Mouse (Mus musculus) liver, embryonic 16.5 days (tissue): ENCODE data around the gene Pdlim7. TPM values are rescaled to one million over a fixed set of nuclear protein-coding genes. Genes with fewer than 3 reads are reported as not detected.

Experiments used
- ATAC-seq: fragments of 200-750 bp; cut with Nextera tagmentation; 2 replicates; pipeline ENCODE4 v1.8.0; 2017; ENCODE audit warnings: low read depth, mild to moderate bottlenecking, moderate number of reproducible peaks, moderate library complexity
- H3K27ac ChIP-seq: fragments of 300-500 bp; sonication (generic); 2 replicates; pipeline ENCODE4 v1.5.1; 2014; ENCODE audit warnings: mild to moderate bottlenecking, low read length
- H3K27me3 ChIP-seq: fragments of 300-500 bp; sonication (generic); 2 replicates; pipeline ENCODE4 v1.6.1; 2014; ENCODE audit warnings: low read depth, low read length, mixed read lengths; ENCODE audit not compliant: control insufficient read depth, insufficient read depth
- H3K36me3 ChIP-seq: fragments of 300-500 bp; sonication (generic); 2 replicates; pipeline ENCODE4 v1.6.1; 2014; ENCODE audit warnings: mild to moderate bottlenecking; ENCODE audit not compliant: control insufficient read depth, insufficient read depth
- H3K4me1 ChIP-seq: fragments of 300-500 bp; sonication (generic); 2 replicates; pipeline ENCODE4 v1.6.1; 2014; ENCODE audit warnings: low read depth, low read length, mixed read lengths; ENCODE audit not compliant: control insufficient read depth
- H3K4me2 ChIP-seq: fragments of 300-500 bp; sonication (generic); 2 replicates; pipeline ENCODE4 v1.6.1; 2014; ENCODE audit warnings: low read depth, low read length, mixed read lengths
- H3K4me3 ChIP-seq: fragments of 300-500 bp; sonication (generic); 2 replicates; pipeline ENCODE4 v1.5.1; 2014; ENCODE audit warnings: low read depth, mild to moderate bottlenecking, low read length
- H3K9ac ChIP-seq: fragments of 300-500 bp; sonication (generic); 2 replicates; pipeline ENCODE4 v1.6.1; 2014; ENCODE audit warnings: low read depth, low read length
- H3K9me3 ChIP-seq: fragments of 300-500 bp; sonication (generic); replicated peaks from 2 replicates; pipeline ENCODE4 v1.6.1; 2016; ENCODE audit warnings: low read length; ENCODE audit not compliant: control insufficient read depth
- WGBS: fragments of 180-500 bp; shearing (Covaris S2); extraction: QIAGEN DNeasy Blood & Tissue Kit; methylation state at CpG from one replicate; pipeline ENCODE4 v1.1.7; 2014; ENCODE audit not compliant: insufficient replicate concordance; 5-methylcytosine and 5-hydroxymethylcytosine counted together
- polyA plus RNA-seq: library from polyadenylated mRNA; unstranded; fragments of >200 nt; fragmentation: Nextera tagmentation; extraction: Ambion mirVana; gene quantifications from 2 replicates; pipeline ENCODE4 v1.2.1, GENCODE M21; 2015

Gene Pdlim7
- polyA plus RNA-seq, 1 experiment from 2014 or later = 27.9 TPM

DNA sequence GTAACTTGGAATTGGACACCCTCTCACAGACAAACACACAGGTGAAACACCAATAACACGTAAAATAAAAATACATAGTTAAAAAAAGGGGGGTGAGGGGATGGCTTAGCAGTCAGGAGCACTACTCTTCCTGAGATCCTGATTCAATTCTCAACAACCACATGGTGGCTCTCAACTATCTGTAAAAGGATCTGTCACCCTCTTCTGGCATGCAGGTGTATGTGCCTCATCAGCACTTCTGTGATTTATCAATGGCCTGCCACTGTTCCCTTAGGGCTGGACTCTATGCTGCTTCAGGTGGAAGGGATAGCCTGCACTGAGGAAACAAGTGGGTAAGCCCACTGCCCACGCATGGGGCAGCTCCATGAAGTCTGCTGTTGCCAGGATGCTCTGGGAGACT lies 27.5 kb upstream of the Pdlim7 start:
- Histone ChIP-seq H3K27ac (no peak overlapping the region), H3K4me1 (peaks cover 28% of the 10 kb centered on the region), H3K36me3 (peaks cover 11% of the 10 kb centered on the region), H3K27me3 (no peaks in the 10 kb centered on the region), H3K9ac (no peak overlapping the region), H3K9me3 (no peaks in the 10 kb centered on the region), H3K4me2 (no peak overlapping the region), H3K4me3 (no peak overlapping the region)
- WGBS = 72% methylated on average over 2 of the region's 2 CpGs
- ATAC-seq = no peak

DNA sequence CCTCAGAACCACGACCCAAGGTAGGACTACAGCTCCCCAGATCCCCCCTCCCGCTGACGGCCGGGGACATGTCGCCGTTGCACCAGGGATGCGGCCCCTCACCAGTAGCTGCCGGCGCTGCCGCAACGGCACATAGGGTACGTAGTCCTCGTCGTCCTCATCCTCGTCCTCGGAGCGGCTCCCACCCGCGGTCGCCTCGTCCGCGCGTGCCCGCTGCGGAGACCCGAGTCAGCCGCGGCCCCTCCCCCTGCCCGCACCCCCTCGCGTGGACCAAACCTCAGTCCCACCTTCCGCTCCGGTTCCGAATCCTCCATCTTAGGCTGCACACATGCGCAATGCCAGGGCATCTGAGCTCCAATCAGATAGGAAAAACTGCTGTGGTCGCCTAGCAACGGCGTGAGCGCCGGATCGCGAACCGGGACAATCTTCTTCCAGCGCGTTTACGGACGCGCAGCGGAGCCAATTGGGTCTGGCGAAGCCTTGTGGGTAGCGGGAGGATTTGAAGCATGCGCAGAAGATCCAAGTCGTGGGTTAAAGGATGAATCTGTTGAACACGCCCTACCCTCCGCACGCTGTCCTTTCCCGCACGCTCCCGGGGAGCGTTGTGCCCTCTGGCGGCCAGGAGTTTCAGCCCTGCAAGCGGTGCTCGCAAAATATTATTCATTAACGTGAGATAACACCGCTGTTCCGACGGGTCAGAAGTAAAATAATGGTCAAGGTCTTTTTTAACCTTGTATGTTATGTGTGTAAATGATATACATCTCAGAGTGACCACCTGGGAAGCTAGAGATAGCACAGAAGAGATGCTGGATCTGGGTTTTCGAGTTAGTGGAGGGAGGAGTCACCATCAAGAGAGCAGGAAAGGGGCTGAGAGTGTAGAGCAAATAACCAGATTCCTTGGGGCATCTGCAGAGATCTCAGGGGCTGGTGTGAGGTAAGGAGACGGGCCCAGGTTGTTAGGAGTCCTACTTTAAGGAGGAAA lies 23.0 kb upstream of the Pdlim7 start, which contains the start of gene Ddx41:
Gene Ddx41, minus strand, starts transcription at position 465 of the 982 bp plus-strand sequence.
- peak within 1 kb of the TSS; percentile 69 for H3K4me2 ChIP-seq
- H3K9ac ChIP-seq = peak within 1 kb of the TSS; percentile 76
- WGBS = under 1% methylated on average over 70 of the region's 70 CpGs
- peak; percentile 98 for ATAC-seq
- no peaks in the 10 kb centered on the region for H3K27me3 ChIP-seq
- H3K4me1 ChIP-seq = peaks cover 24% of the 10 kb centered on the region
- H3K4me3 ChIP-seq = peak within 1 kb of the TSS; percentile 81
- H3K9me3 ChIP-seq = no peaks in the 10 kb centered on the region
- H3K36me3 ChIP-seq = peaks cover 14% of the 10 kb centered on the region
- peak within 1 kb of the TSS; percentile 43; the same call in 1 of the 2 replicates for H3K27ac ChIP-seq

DNA sequence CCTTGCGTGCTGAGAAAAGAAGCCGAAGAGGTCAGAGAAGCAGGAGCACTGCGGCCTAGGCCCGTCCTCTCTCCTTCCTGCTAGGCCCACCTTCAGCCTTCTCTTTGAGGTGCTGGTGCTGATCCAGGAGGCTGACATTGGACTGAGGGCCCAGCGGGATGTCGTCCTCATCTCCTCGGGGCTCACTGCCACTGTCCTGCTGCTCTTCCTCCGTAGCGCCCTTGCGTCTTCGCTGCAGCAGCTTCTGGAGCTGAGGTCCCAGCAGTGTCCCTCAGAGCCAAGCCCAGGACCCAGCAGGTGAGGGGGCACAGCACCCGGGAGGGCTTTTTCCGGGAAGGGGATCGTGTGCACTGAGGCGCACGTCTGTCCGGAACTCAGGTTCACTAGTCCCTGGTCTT lies 22.3 kb upstream of the Pdlim7 start:
- Histone ChIP-seq H3K27ac (no peak overlapping the region), H3K9me3 (no peaks in the 10 kb centered on the region), H3K4me2 (peak overlapping the region; percentile 69), H3K27me3 (no peaks in the 10 kb centered on the region), H3K9ac (peak overlapping the region; percentile 76), H3K4me1 (peaks cover 24% of the 10 kb centered on the region), H3K36me3 (peaks cover 14% of the 10 kb centered on the region), H3K4me3 (peak overlapping the region; percentile 81)
- WGBS = 17% methylated on average over 17 of the region's 17 CpGs
- no peak for ATAC-seq

DNA sequence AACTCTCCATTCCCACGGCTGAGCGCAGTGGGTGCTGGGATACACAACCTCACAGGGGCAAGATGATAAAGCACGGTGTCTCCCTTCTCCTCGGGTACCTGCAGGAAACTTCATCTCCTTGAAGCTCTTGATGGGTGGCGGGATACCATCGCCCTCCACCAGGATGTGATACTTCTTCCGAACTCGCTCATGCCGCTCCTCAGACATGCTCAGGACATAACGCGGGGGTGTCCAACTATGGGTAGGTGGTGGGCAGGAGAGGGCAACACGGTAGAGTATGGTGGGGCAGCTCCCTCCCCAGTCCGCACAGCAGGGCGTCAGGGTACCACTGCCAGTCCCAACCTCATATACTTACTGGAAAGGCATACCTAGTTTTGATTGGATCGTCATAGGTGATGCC lies 21.7 kb upstream of the Pdlim7 start:
- Histone ChIP-seq H3K27ac (no peak overlapping the region), H3K9me3 (no peaks in the 10 kb centered on the region), H3K4me3 (peak overlapping the region; percentile 81; the same call in 1 of the 2 replicates), H3K9ac (peak overlapping the region; percentile 76; the same call in 1 of the 2 replicates), H3K4me2 (peak overlapping the region; percentile 69), H3K36me3 (peaks cover 14% of the 10 kb centered on the region), H3K4me1 (peaks cover 23% of the 10 kb centered on the region), H3K27me3 (no peaks in the 10 kb centered on the region)
- ATAC-seq = no peak
- WGBS = 82% methylated on average over 15 of the region's 15 CpGs

DNA sequence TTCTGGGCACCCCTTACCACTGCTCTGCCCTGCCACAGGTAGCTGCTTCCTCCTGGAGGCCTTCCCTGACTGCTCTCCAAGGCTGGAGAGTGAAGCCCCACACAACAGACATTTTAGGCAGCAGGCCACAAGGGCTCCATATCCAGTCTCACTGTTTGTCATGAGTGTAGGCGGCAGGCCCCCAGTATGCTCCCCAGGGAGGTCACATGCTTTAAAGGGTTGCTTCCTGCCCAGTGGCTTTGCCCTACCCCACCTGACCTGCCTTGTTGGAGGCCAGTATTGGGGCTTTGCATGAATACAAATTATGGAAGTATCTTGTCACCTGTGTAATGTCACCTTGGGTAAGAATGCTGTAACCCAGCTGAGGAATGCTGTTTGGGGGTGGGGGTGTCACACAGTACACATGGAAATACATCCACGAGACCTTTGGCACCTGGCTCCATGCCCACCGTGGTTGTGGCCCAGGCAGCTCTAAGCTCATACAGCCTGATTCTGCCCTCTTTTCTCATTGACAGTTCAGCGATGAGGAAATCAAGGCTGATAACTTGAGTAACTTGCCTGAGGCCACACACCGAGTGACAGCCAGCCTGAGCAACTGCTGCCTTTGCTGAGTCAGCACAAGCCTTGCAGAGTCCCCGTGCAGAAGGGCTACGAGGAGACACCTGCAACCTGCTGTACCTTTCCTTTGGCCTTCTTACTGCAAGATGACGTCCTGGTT lies 15.9 kb upstream of the Pdlim7 start, which contains the start of gene Dok3:
Gene Dok3, minus strand, starts transcription at position 99 of the 718 bp plus-strand sequence.
- Histone ChIP-seq H3K27me3 (no peaks in the 10 kb centered on the region), H3K4me3 (peak within 1 kb of the TSS; percentile 44), H3K27ac (peak within 1 kb of the TSS; percentile 77), H3K9ac (peak within 1 kb of the TSS; percentile 36; the same call in 1 of the 2 replicates), H3K9me3 (no peaks in the 10 kb centered on the region), H3K4me1 (peaks cover 32% of the 10 kb centered on the region), H3K36me3 (peaks cover 10% of the 10 kb centered on the region), H3K4me2 (peak within 1 kb of the TSS; percentile 32; the same call in 1 of the 2 replicates)
- 31% methylated on average over 8 of the region's 8 CpGs for WGBS
- ATAC-seq = peak; percentile 59

DNA sequence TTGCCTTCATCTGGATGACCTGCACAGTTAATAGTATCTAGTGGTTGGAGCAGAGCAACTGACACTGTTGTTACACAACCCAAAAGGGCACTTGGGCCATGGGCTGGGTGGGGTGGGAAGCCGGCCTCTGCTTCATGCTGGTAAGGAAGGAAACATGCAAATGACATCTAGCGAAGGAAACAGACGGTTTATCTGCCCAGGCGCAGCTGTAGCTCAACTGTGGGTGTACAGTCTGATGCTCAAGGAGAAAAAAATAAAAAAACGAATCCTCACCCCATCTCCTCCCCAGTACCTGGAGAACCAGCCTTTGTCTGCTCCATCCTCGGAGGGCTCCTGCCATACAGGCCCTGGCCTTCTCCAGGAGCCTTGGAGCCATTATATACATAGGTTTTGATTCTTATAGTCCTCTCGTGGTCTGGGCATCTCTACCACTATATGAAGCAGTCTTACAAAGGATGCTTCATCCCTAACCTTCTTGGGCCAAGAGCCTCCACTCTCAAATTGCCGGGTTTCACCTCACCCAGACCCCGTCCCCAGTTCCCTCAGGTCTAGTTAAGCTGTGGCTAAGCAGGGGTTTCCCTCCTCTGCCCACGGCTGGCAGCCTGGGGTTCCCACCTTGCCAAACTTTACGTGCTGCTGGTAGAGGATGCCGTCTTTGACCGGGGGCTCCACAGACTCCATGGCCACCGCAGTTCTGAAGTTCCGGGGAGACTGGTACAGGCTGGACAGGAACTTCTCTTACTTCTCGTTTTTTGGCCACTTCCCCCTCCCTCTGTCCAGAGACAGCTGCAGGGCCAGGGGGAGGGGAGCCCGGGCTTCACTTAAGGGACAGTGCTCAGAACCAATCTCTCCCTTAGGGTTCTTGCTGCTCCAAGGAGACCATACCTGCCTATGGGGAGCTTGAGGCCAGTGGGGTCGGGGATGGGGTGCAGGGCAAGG lies 14.6 kb upstream of the Pdlim7 start:
- WGBS = 21% methylated on average over 18 of the region's 18 CpGs
- Histone ChIP-seq H3K4me2 (peak overlapping the region; percentile 32; the same call in 1 of the 2 replicates), H3K9ac (peak overlapping the region; percentile 20; the same call in 1 of the 2 replicates), H3K4me1 (peaks cover 35% of the 10 kb centered on the region), H3K36me3 (peaks cover 4% of the 10 kb centered on the region), H3K27ac (peak overlapping the region; percentile 77), H3K9me3 (no peaks in the 10 kb centered on the region), H3K4me3 (peak overlapping the region; percentile 44), H3K27me3 (no peaks in the 10 kb centered on the region)
- ATAC-seq = peak; percentile 52

DNA sequence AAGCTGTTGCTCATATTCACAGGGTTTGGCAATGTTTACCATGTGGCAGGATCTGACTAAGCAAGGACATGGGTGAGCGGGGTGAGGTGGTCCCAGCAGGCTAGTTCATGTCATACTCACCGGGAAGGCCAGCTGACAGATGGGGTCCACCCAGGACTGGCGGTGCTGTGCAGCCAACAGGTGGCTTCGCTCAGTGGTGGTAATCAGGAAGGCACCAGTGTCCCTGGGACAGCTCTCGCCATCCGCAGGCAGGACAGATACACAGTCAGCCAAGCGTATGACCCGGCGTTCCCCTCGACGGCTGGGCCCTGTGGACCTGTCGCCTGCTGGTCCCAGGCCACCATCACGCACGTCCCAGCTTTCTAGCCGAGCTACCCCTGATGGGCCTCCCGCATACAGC lies 13.7 kb upstream of the Pdlim7 start:
- Histone ChIP-seq H3K4me2 (peak overlapping the region; percentile 19; the same call in 1 of the 2 replicates), H3K9me3 (no peaks in the 10 kb centered on the region), H3K27ac (peak overlapping the region; percentile 55), H3K4me3 (peak overlapping the region; percentile 34), H3K9ac (0 out of 2 replicates have a peak overlapping the region, but pooled peaks have one; percentile 18), H3K36me3 (peaks cover 2% of the 10 kb centered on the region), H3K27me3 (no peaks in the 10 kb centered on the region), H3K4me1 (peaks cover 35% of the 10 kb centered on the region)
- WGBS = 47% methylated on average over 16 of the region's 16 CpGs
- no peak for ATAC-seq
